Mouse (Mus musculus) CH12.LX (cell line): ENCODE results near the gene Yif1b. TPM values are rescaled to one million over a fixed set of nuclear protein-coding genes. Genes with fewer than 3 reads are reported as not detected.

Experiments used
- DNase-seq: peaks from one replicate; pipeline ENCODE4 v3.0.0-alpha.2; 2013; ENCODE audit errors: extremely low read depth
- H3K27ac ChIP-seq: 2 replicates; pipeline ENCODE4 v1.5.1; 2012; ENCODE audit warnings: low read depth, mild to moderate bottlenecking, control low read depth, moderate library complexity; ENCODE audit not compliant: insufficient read depth
- H3K27me3 ChIP-seq: replicated peaks from 2 replicates; pipeline ENCODE3; 2012; ENCODE audit warnings: inconsistent platforms
- H3K36me3 ChIP-seq, 2 experiments: replicated peaks in 1 of 2; 2 replicates each; pipeline versions ENCODE3 to v1.6.1; 2012; ENCODE audit warnings: inconsistent platforms in 1 of 2, low read length in 1 of 2, mild to moderate bottlenecking in 1 of 2, mixed read lengths in 1 of 2, moderate library complexity in 1 of 2; ENCODE audit not compliant: control insufficient read depth in 1 of 2, insufficient read depth in 1 of 2
- H3K4me1 ChIP-seq, 2 experiments: 2 replicates each; pipeline ENCODE4 v1.6.1; 2012; ENCODE audit warnings: inconsistent platforms in 1 of 2, moderate library complexity in 1 of 2; ENCODE audit not compliant: insufficient read depth in 2 of 2, control insufficient read depth in 1 of 2
- H3K4me2 ChIP-seq: 2 replicates; pipeline ENCODE4 v1.6.1; 2012; ENCODE audit warnings: low read depth, mild to moderate bottlenecking, control low read depth; ENCODE audit not compliant: poor library complexity, insufficient read depth, severe bottlenecking
- H3K4me3 ChIP-seq, 3 experiments: fragments of 150-350 bp in 1 of 3; sonication (generic) in 1 of 3; replicated peaks in 1 of 3; 2 replicates each; pipeline versions ENCODE3 to v1.5.1; 2011 to 2012; ENCODE audit warnings: low read depth in 2 of 3, low read length in 2 of 3, mild to moderate bottlenecking in 2 of 3, moderate library complexity in 2 of 3, control low read depth in 1 of 3, improper control_type of control experiment in 1 of 3, inconsistent platforms in 1 of 3, mixed read lengths in 1 of 3; ENCODE audit not compliant: poor library complexity in 1 of 3
- H3K79me2 ChIP-seq: replicated peaks from 2 replicates; pipeline ENCODE4 v1.6.1; 2012; ENCODE audit warnings: mild to moderate bottlenecking, moderate library complexity; ENCODE audit not compliant: control insufficient read depth, poor library complexity, insufficient read depth, severe bottlenecking; ENCODE audit errors: extremely low read depth
- H3K9ac ChIP-seq: 2 replicates; pipeline ENCODE4 v1.6.1; 2012; ENCODE audit warnings: low read depth, mild to moderate bottlenecking, control low read depth, moderate library complexity; ENCODE audit not compliant: insufficient read depth
- H3K9me3 ChIP-seq: replicated peaks from 2 replicates; pipeline ENCODE3; 2012; ENCODE audit warnings: low read length, inconsistent platforms, mixed read lengths
- CTCF ChIP-seq, 2 experiments: IDR thresholded peaks in 1 of 2; conservative IDR thresholded peaks in 1 of 2; 2 replicates each; pipeline ENCODE4 v1.5.1; 2011 to 2012; ENCODE audit warnings: low read depth in 2 of 2, low read length in 2 of 2, improper control_type of control experiment in 1 of 2, inconsistent platforms in 1 of 2, mild to moderate bottlenecking in 1 of 2, moderate library complexity in 1 of 2
- ETS1 ChIP-seq: conservative IDR thresholded peaks from 2 replicates; pipeline ENCODE4 v1.6.1; 2012; ENCODE audit warnings: low read depth, mild to moderate bottlenecking, inconsistent platforms, low read length, improper control_type of control experiment, moderate library complexity
- GABPA ChIP-seq: IDR thresholded peaks from 2 replicates; pipeline ENCODE4 v1.6.1; 2012; ENCODE audit warnings: low read depth, low read length, improper control_type of control experiment, inconsistent platforms; ENCODE audit not compliant: insufficient replicate concordance
- HCFC1 ChIP-seq: IDR thresholded peaks from 2 replicates; pipeline ENCODE4 v1.6.1; 2012; ENCODE audit warnings: low read depth, mild to moderate bottlenecking, inconsistent platforms, low read length, improper control_type of control experiment
- IRF4 ChIP-seq: IDR thresholded peaks from 2 replicates; pipeline ENCODE4 v1.6.1; 2014; ENCODE audit warnings: low read depth, mild to moderate bottlenecking, inconsistent platforms, low read length, improper control_type of control experiment
- JUND ChIP-seq: conservative IDR thresholded peaks from 2 replicates; pipeline ENCODE4 v1.6.1; 2011; ENCODE audit warnings: low read depth, low read length, improper control_type of control experiment
- KAT2A ChIP-seq: IDR thresholded peaks from 2 replicates; pipeline ENCODE4 v1.6.1; 2012; ENCODE audit warnings: low read length, improper control_type of control experiment, inconsistent platforms; ENCODE audit not compliant: insufficient replicate concordance
- MAX ChIP-seq: IDR thresholded peaks from 2 replicates; pipeline ENCODE4 v1.6.1; 2011; ENCODE audit warnings: low read length, improper control_type of control experiment
- MAZ ChIP-seq: IDR thresholded peaks from 2 replicates; pipeline ENCODE4 v1.6.1; 2012; ENCODE audit warnings: low read depth, mild to moderate bottlenecking, inconsistent platforms, low read length, improper control_type of control experiment, moderate library complexity
- MEF2A ChIP-seq: IDR thresholded peaks from 2 replicates; pipeline ENCODE4 v1.6.1; 2014; ENCODE audit warnings: low read depth, mild to moderate bottlenecking, inconsistent platforms, low read length, improper control_type of control experiment, borderline replicate concordance
- MXI1 ChIP-seq: IDR thresholded peaks from 2 replicates; pipeline ENCODE4 v1.6.1; 2011; ENCODE audit warnings: mild to moderate bottlenecking, low read depth, low read length, improper control_type of control experiment
- MYC ChIP-seq: IDR thresholded peaks from 2 replicates; pipeline ENCODE4 v1.6.1; 2011; ENCODE audit warnings: low read depth, mild to moderate bottlenecking, improper control_type of control experiment, low read length
- NRF1 ChIP-seq: IDR thresholded peaks from 2 replicates; pipeline ENCODE4 v1.6.1; 2014; ENCODE audit warnings: low read depth, mild to moderate bottlenecking, inconsistent platforms, low read length, improper control_type of control experiment, moderate library complexity
- PAX5 ChIP-seq: IDR thresholded peaks from 2 replicates; pipeline ENCODE4 v1.6.1; 2012; ENCODE audit warnings: low read length, inconsistent platforms, mixed read lengths
- POLR2AphosphoS2 ChIP-seq: IDR thresholded peaks from 2 replicates; pipeline ENCODE4 v1.6.1; 2011; ENCODE audit warnings: low read depth, low read length, improper control_type of control experiment
- RCOR1 ChIP-seq: conservative IDR thresholded peaks from 2 replicates; pipeline ENCODE4 v1.6.1; 2012; ENCODE audit warnings: low read depth, mild to moderate bottlenecking, inconsistent platforms, low read length, improper control_type of control experiment
- UBTF ChIP-seq: IDR thresholded peaks from 2 replicates; pipeline ENCODE4 v1.6.1; 2012; ENCODE audit warnings: low read depth, mild to moderate bottlenecking, inconsistent platforms, low read length, improper control_type of control experiment, moderate library complexity
- ZC3H11A ChIP-seq: IDR thresholded peaks from 2 replicates; pipeline ENCODE4 v1.6.1; 2012; ENCODE audit warnings: low read depth, mild to moderate bottlenecking, inconsistent platforms, low read length, improper control_type of control experiment
- ZKSCAN1 ChIP-seq: IDR thresholded peaks from 2 replicates; pipeline ENCODE4 v1.6.1; 2012; ENCODE audit warnings: low read depth, inconsistent platforms, low read length, improper control_type of control experiment, borderline replicate concordance
- dilution Hi-C: fragments of 300-500 bp; cut with MboI; formaldehyde crosslinking; loops from 2 replicates; pipeline ENCODE4 v1.14.3; 2020; ENCODE audit warnings: low sequenced_read_pairs; ENCODE audit not compliant: extremely low pct_unique_long_range_greater_than_20kb, extremely low pct_ligation_motif_present
- in situ Hi-C: fragments of 300-500 bp; cut with MboI; formaldehyde crosslinking; loops from 3 replicates; pipeline ENCODE4 v1.14.3; 2019; ENCODE audit warnings: low sequenced_read_pairs, low pct_ligation_motif_present, low pct_unique_long_range_greater_than_20kb, mixed read lengths
- polyA plus RNA-seq: library from polyadenylated mRNA; unstranded; fragments of >175 nt; gene quantifications from 2 replicates; pipeline ENCODE4 v1.2.1, GENCODE M21; 2012; ENCODE audit warnings: low read depth; ENCODE audit not compliant: insufficient read length
- total RNA-seq, 2 experiments: library from RNA; depleted of rRNA; stranded (reverse); fragments of 300-350 nt in 1 of 2; fragments of >200 nt in 1 of 2; gene quantifications; 2 replicates each; pipeline ENCODE4 v1.2.3; 2012 to 2014

Yif1b gene
- total and polyA plus RNA-seq, 3 experiments, result 63.0 to 99.4 (median 69.4) TPM

GRCm38 (mm10) chr7:29247706-29248105 is 9.6 kb downstream of the Yif1b start:
- TF ChIP-seq MAX (no peak), NRF1 (no peak), ZC3H11A (no peak), MAZ (no peak), GABPA (no peak), ZKSCAN1 (no peak), CTCF (conservative IDR thresholded peaks at IDR 0.05 in 1 of 2, IDR thresholded peaks at IDR 0.05 in 1 of 2; ENCODE audit: low read depth in 2 of 2, low read length in 2 of 2) (no peak), MYC (no peak), MXI1 (no peak), JUND (no peak), UBTF (no peak), RCOR1 (no peak), MEF2A (no peak), PAX5 (no peak), IRF4 (no peak), HCFC1 (no peak), POLR2AphosphoS2 (no peak), ETS1 (no peak), KAT2A (no peak)
- no peaks in the 10 kb centered on the region for H3K9me3 ChIP-seq
- H3K27ac ChIP-seq, result no peak overlapping the region
- H3K4me1 ChIP-seq, result peaks cover 0 to 2% of the 10 kb centered on the region in 2 experiments; a peak in 1 of 4 replicates
- dilution Hi-C loops, result no loop called here
- no peaks in the 10 kb centered on the region for H3K27me3 ChIP-seq
- no peak for DNase-seq
- H3K4me3 ChIP-seq, result no peak overlapping the region
- H3K36me3 ChIP-seq, result peaks cover 29 to 58% of the 10 kb centered on the region in 2 experiments
- in situ Hi-C loops, result loop anchor here (5.0 kb wide), 1 partner anchor 35 kb away; the partner anchor contains the start of gene Catsperg1
- no peak overlapping the region for H3K4me2 ChIP-seq
- H3K79me2 ChIP-seq, result no peaks in the 10 kb centered on the region
- H3K9ac ChIP-seq, result no peak overlapping the region

- H3K4me1 ChIP-seq, result no peaks in the 10 kb centered on the region
- H3K4me2 ChIP-seq, result no peak within 1 kb of the TSS
- no peaks in the 10 kb centered on the region for H3K9me3 ChIP-seq
- no peak for TF ChIP-seq MEF2A
- H3K36me3 ChIP-seq, result peaks cover 29 to 57% of the 10 kb centered on the region in 2 experiments
- H3K27me3 ChIP-seq, result no peaks in the 10 kb centered on the region
- dilution Hi-C loops, result no loop called here
- no peak within 1 kb of the TSS for H3K9ac ChIP-seq
- in situ Hi-C loops, result loop anchor here (5.0 kb wide), 1 partner anchor 36 kb away; the partner anchor contains the start of gene Catsperg1
- no peak within 1 kb of the TSS for H3K4me3 ChIP-seq
- H3K79me2 ChIP-seq, result no peaks in the 10 kb centered on the region
- no peak for DNase-seq
- no peak within 1 kb of the TSS for H3K27ac ChIP-seq
Observed at GRCm38 (mm10) chr7:29248261-29248841, 10.2 kb downstream of the Yif1b start, which contains the start of gene 2200002D01Rik. Gene 2200002D01Rik (minus strand): TSS chr7:29248466.
